8 mouse cellular contexts compared by ENCODE assay signal in the genomic region with DNA sequence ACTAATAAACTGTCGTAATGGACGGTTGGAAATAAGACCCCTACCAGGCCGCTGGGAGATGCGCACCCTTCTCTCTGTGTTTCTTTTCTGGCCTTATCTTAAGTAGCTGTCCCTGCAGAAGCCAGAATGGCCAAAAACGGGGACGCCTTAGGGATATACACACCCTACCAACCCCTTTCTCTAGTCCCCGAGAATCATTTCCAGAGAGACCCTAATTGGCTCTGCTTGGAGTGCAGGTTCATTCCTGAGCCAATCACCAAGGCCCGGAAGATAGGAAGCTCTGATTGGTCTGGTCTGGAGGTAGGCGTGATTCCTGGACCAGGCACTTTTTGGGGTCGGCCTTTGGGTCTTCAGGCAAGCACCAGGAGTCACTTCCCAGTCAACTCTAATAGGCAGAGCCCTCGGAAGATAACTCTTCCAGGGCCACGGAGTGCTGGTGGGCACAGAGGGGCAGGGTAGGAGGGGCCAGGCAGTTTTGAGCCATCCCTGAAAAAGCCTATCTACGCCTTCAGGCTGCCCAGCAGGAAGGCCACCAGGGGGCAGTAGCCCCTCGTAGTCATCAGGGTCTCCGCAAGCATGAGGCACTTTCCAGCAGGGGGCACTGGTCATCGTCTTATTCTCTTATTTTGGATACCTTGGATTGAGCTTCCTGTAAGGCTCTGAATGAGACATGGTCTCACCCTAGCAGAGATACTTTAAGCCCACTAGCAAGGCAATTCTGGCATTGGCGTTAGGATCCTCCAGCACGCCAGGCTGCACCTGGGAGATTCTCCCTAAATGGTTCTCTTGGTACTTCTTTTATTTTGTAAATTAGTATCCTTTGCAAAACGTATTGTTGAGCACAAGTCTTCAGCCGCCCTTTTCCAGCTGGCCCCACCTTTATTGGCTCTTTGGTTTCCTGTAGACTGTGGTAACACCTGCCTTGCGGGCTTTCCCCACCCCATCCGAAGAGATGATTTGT. TPM values are rescaled to one million over a fixed set of nuclear protein-coding genes. Genes with fewer than 3 reads are reported as not detected.
DNase-seq lines count a peak whose midpoint lies in the region; ATAC-seq lines count a peak whose summit lies in the region.

No protein-coding gene starts in this region.

- no peaks in the 10 kb centered on the region for H3K27me3 ChIP-seq in embryonic facial prominence, embryonic 12.5 days
- no peaks in the 10 kb centered on the region for H3K27me3 ChIP-seq in limb, embryonic 10.5 days (ENCODE audit: low read depth, poor library complexity, severe bottlenecking)
- H3K27me3 ChIP-seq in midbrain, embryonic 12.5 days: no peaks in the 10 kb centered on the region

- DNase-seq in 3134 (ENCODE audit: extremely low read depth, insufficient read length, low spot score): peak; percentile 76
- peak; percentile 93 to 98 for DNase-seq in adrenal gland, postnatal 36 days
- DNase-seq in heart, adult 18-20 months: peak; percentile 93 to 99
- DNase-seq in kidney, adult 18-20 months: peak; percentile 96
- DNase-seq in limb, embryonic 10.5 days (ENCODE audit: low spot score): peak; percentile 98
- DNase-seq in skeletal muscle tissue, adult 2 months (ENCODE audit: low read depth, low spot score): peak; percentile 92

- peak overlapping the region; percentile 55 for H3K4me2 ChIP-seq in embryonic facial prominence, embryonic 12.5 days (replicated peaks)
- peak overlapping the region; percentile 61 for H3K4me2 ChIP-seq in midbrain, embryonic 12.5 days (replicated peaks)

- peak overlapping the region; percentile 43 for H3K4me3 ChIP-seq in embryonic facial prominence, embryonic 12.5 days
- peak overlapping the region; percentile 58 for H3K4me3 ChIP-seq in limb, embryonic 10.5 days
- peak overlapping the region; percentile 46 for H3K4me3 ChIP-seq in midbrain, embryonic 12.5 days

- no peaks in the 10 kb centered on the region for H3K36me3 ChIP-seq in embryonic facial prominence, embryonic 12.5 days
- H3K36me3 ChIP-seq in limb, embryonic 10.5 days: 0 out of 2 replicates have a peak, but pooled peaks cover 2% of the 10 kb centered on the region
- H3K36me3 ChIP-seq in midbrain, embryonic 12.5 days: no peaks in the 10 kb centered on the region

- 9% methylated on average over 22 of the region's 22 CpGs for WGBS in embryonic facial prominence, embryonic 12.5 days
- 9% methylated on average over 22 of the region's 22 CpGs for WGBS in limb, embryonic 10.5 days
- WGBS in midbrain, embryonic 12.5 days: 9% methylated on average over 22 of the region's 22 CpGs

- peak; percentile 94 for ATAC-seq in embryonic facial prominence, embryonic 12.5 days (ENCODE audit: insufficient number of reproducible peaks, insufficient read depth, low FRiP score, low TSS enrichment)
- ATAC-seq in midbrain, embryonic 12.5 days (ENCODE audit: low FRiP score, low read depth): peak; percentile 96

- H3K9ac ChIP-seq in embryonic facial prominence, embryonic 12.5 days: peak overlapping the region; percentile 40
- H3K9ac ChIP-seq in midbrain, embryonic 12.5 days (replicated peaks): peak overlapping the region; percentile 54

- H3K4me1 ChIP-seq in embryonic facial prominence, embryonic 12.5 days: no peaks in the 10 kb centered on the region
- H3K4me1 ChIP-seq in limb, embryonic 10.5 days: peaks cover 16% of the 10 kb centered on the region
- H3K4me1 ChIP-seq in midbrain, embryonic 12.5 days: peaks cover 8% of the 10 kb centered on the region; the same call in 1 of the 2 replicates

- peak overlapping the region; percentile 42 for H3K27ac ChIP-seq in embryonic facial prominence, embryonic 12.5 days
- peak overlapping the region; percentile 77 for H3K27ac ChIP-seq in limb, embryonic 10.5 days
- peak overlapping the region; percentile 74 for H3K27ac ChIP-seq in midbrain, embryonic 12.5 days (replicated peaks)

- H3K9me3 ChIP-seq in embryonic facial prominence, embryonic 12.5 days: no peaks in the 10 kb centered on the region
- H3K9me3 ChIP-seq in limb, embryonic 10.5 days (replicated peaks): no peaks in the 10 kb centered on the region
- H3K9me3 ChIP-seq in midbrain, embryonic 12.5 days: no peaks in the 10 kb centered on the region

RNA-seq across cellular contexts. Expression of gene Znfx1, which starts 9.1 kb away (rescaled TPM):
- total RNA-seq in adrenal gland, postnatal 36 days (2021): 10 to 100 TPM; 50.0 to 57.8 TPM
- 7.2 and 7.6 TPM in 2 replicates for polyA plus RNA-seq in embryonic facial prominence, embryonic 12.5 days (2016; fragmentation: Nextera tagmentation; extraction: Ambion mirVana)
- total RNA-seq in heart, adult 18-20 months (2021): 10 to 100 TPM; 40.6 to 45.6 TPM
- 5.0 and 5.1 TPM in 2 replicates for polyA plus RNA-seq in limb, embryonic 10.5 days (2016; fragmentation: Nextera tagmentation; extraction: Ambion mirVana)
- polyA plus RNA-seq in midbrain, embryonic 12.5 days (2016; fragmentation: Nextera tagmentation; extraction: Ambion mirVana): 9.0 and 9.6 TPM in 2 replicates

RNA-seq across cellular contexts. Expression of gene Ddx27, which starts 56.9 kb away (rescaled TPM):
- 10 to 100 TPM; 32.0 to 42.5 TPM for total RNA-seq in adrenal gland, postnatal 36 days (2021)
- 57.4 and 60.2 TPM in 2 replicates for polyA plus RNA-seq in embryonic facial prominence, embryonic 12.5 days (2016; fragmentation: Nextera tagmentation; extraction: Ambion mirVana)
- 10 to 100 TPM in 1 of 2 experiments, 1 to 10 TPM in 1; 9.8 to 10.1 TPM for total RNA-seq in heart, adult 18-20 months (2021)
- polyA plus RNA-seq in limb, embryonic 10.5 days (2016; fragmentation: Nextera tagmentation; extraction: Ambion mirVana): 68.6 and 77.0 TPM in 2 replicates
- polyA plus RNA-seq in midbrain, embryonic 12.5 days (2016; fragmentation: Nextera tagmentation; extraction: Ambion mirVana): 50.2 and 51.8 TPM in 2 replicates

Comparison
In these comparisons a context has a peak if more than half of its experiments do, and no peak if none do; other contexts are left out.
1. Peak in every context shown above with its lines: DNase-seq, ATAC-seq, H3K4me3 ChIP-seq and H3K27ac ChIP-seq.